Mouse (Mus musculus) cortical plate, adult 2 months (tissue): ENCODE results near the gene Crtc2. TPM values are rescaled to one million over a fixed set of nuclear protein-coding genes. Genes with fewer than 3 reads are reported as not detected.
"Not testable (repeated sequence)": the region's sequence is repeated elsewhere in the genome, so short reads cannot be mapped to it uniquely, and the experiment has no call there.

ENCODE experiments used
- H3K27ac ChIP-seq: fragments of 200-500 bp; 2 replicates; pipeline ENCODE4 v1.5.1; 2012; ENCODE audit warnings: low read length, control low read depth, inconsistent platforms; ENCODE audit not compliant: insufficient read depth
- H3K4me1 ChIP-seq: fragments of 200-500 bp; 2 replicates; pipeline ENCODE4 v1.6.1; 2011; ENCODE audit warnings: low read length; ENCODE audit not compliant: control insufficient read depth, insufficient read depth
- H3K4me3 ChIP-seq: fragments of 200-500 bp; 2 replicates; pipeline ENCODE4 v1.5.1; 2011; ENCODE audit warnings: mild to moderate bottlenecking, low read length, control low read depth; ENCODE audit not compliant: insufficient read depth
- CTCF ChIP-seq: fragments of 200-500 bp; IDR thresholded peaks from 2 replicates; pipeline ENCODE4 v1.5.1; 2011; ENCODE audit warnings: mild to moderate bottlenecking, control low read depth, low read length; ENCODE audit not compliant: insufficient read depth; ENCODE audit errors: extremely low read depth
- POLR2A ChIP-seq: fragments of 200-500 bp; IDR thresholded peaks from 2 replicates; pipeline ENCODE4 v1.6.1; 2011; ENCODE audit warnings: mild to moderate bottlenecking, low read length, control low read depth; ENCODE audit not compliant: insufficient read depth; ENCODE audit errors: extremely low read depth
- polyA plus RNA-seq: library from polyadenylated mRNA; depleted of rRNA; stranded (reverse); fragments of >200 nt; gene quantifications from 2 replicates; pipeline ENCODE4 v1.2.3, GENCODE M21; 2012

Crtc2 gene
- polyA plus RNA-seq, 1 experiment: 45.7 TPM

GRCm38 (mm10) chr3:90278211-90278610, 24.2 kb downstream of the Crtc2 start:
- Histone ChIP-seq H3K4me3 (no peak overlapping the region), H3K4me1 (no peaks in the 10 kb centered on the region), H3K27ac (no peak overlapping the region)
- TF ChIP-seq POLR2A: no peak
- TF ChIP-seq CTCF: no peak

DNA sequence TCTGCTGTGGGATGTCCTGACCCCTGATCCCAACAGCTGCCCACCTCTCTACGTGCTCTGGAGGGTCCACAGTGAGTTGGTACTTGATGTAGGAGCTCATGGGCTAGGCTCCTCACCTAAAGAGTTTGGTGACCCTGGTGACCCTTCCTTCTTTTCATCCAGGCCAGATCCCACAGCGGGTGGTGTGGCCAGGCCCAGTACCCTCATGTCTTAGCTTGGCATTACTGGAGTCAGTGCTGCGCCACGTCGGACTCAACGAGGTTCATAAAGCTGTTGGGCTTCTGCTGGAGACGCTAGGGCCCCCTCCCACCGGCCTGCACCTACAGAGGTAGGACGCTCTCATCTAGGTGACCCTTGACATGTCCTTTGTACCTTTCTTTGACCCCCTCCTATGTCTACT, 25.3 kb downstream of the Crtc2 start:
- TF ChIP-seq CTCF (no peak), POLR2A (no peak)
- Histone ChIP-seq H3K4me1 (no peaks in the 10 kb centered on the region), H3K27ac (no peak overlapping the region)

GRCm38 (mm10) chr3:90279743-90280142, 25.8 kb downstream of the Crtc2 start:
- TF ChIP-seq CTCF: no peak
- no peak for TF ChIP-seq POLR2A
- Histone ChIP-seq H3K27ac (peak overlapping the region; percentile 72; the same call in 1 of the 2 replicates), H3K4me1 (no peaks in the 10 kb centered on the region), H3K4me3 (no peak overlapping the region)

More for the DNA sequence above, 25.3 kb downstream of the Crtc2 start:
- H3K4me3 ChIP-seq: no peak overlapping the region

GRCm38 (mm10) chr3:90280708-90281107, 26.7 kb downstream of the Crtc2 start:
- no peak overlapping the region for H3K4me3 ChIP-seq
- no peaks in the 10 kb centered on the region for H3K4me1 ChIP-seq
- peak overlapping the region; percentile 72 for H3K27ac ChIP-seq
- TF ChIP-seq POLR2A: no peak
- no peak for TF ChIP-seq CTCF

DNA sequence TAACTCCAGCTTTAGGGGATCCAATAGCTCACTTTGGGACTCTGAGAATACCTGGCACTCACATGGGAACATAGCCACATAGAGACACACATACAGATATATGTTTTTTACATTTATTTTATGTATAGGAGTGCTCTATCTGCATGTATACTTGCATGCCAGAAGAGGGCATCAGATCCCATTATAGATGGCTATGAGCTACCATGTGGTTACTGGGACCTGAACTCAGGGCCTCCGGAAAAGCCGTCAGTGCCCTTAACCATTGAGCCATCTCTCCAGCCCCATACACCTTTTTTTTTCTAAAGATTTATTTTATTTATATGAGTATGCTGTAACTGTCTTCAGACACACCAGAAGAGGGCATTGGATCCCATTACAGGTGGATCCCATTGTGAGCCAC, 30.2 kb downstream of the Crtc2 start:
- no peak for TF ChIP-seq CTCF
- no peak for TF ChIP-seq POLR2A
- Histone ChIP-seq H3K27ac (no peak overlapping the region), H3K4me3 (no peak overlapping the region), H3K4me1 (no peaks in the 10 kb centered on the region)

DNA sequence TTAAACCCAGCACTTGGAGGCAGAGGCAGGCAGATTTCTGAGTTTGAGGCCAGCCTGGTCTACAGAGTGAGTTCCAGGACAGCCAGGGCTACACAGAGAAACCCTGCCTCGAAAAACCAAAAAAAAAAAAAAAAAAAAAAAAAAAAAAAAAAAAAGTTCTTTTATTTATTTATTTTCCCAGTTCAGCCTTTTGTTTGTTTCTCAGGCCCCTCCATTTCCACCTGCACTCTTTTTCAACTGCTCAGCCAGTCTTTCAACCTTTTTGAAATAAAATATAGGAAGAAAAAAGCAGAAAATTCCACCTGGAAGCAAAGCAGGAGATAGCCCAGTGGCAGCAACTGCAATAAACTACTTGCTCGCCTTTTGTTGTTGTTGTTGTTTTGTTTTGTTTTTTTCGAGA, 35.4 kb downstream of the Crtc2 start:
- not testable (repeated sequence) for H3K4me3 ChIP-seq, H3K27ac ChIP-seq, H3K4me1 ChIP-seq

- TF ChIP-seq CTCF: peak; percentile 32; the same call in 1 of the 2 replicates
- TF ChIP-seq POLR2A: no peak
- Histone ChIP-seq H3K27ac (no peak overlapping the region), H3K4me3 (no peak overlapping the region), H3K4me1 (peaks cover 2% of the 10 kb centered on the region; the same call in 1 of the 2 replicates)
Measured at GRCm38 (mm10) chr3:90290602-90291001, 36.6 kb downstream of the Crtc2 start.

- H3K4me3 ChIP-seq: peak overlapping the region; percentile 71; the same call in 1 of the 2 replicates
- H3K27ac ChIP-seq: no peak overlapping the region
- peaks cover 2% of the 10 kb centered on the region; the same call in 1 of the 2 replicates for H3K4me1 ChIP-seq
- TF ChIP-seq CTCF: no peak
- no peak for TF ChIP-seq POLR2A
Measured at GRCm38 (mm10) chr3:90291982-90292344, 38.0 kb downstream of the Crtc2 start.

- Histone ChIP-seq H3K4me1 (peaks cover 2% of the 10 kb centered on the region; the same call in 1 of the 2 replicates), H3K4me3 (peak within 1 kb of the TSS; percentile 71), H3K27ac (peak within 1 kb of the TSS; percentile 75)
- no peak for TF ChIP-seq CTCF
- TF ChIP-seq POLR2A: peak; percentile 75
Measured at GRCm38 (mm10) chr3:90292345-90293275, 38.6 kb downstream of the Crtc2 start, which contains the start of gene Gatad2b. Gatad2b (plus strand) TSS chr3:90293178.

- Histone ChIP-seq H3K4me1 (peaks cover 2% of the 10 kb centered on the region; the same call in 1 of the 2 replicates), H3K4me3 (peak overlapping the region; percentile 67), H3K27ac (peak overlapping the region; percentile 71; the same call in 1 of the 2 replicates)
- TF ChIP-seq POLR2A (no peak), CTCF (no peak)
Measured at GRCm38 (mm10) chr3:90293352-90294063, 39.5 kb downstream of the Crtc2 start.
